Mouse (Mus musculus) megakaryocyte, embryonic 14.5 days (primary cell): Measurements from ENCODE around the gene Cd81.

Experiments used
- FLI1 ChIP-seq: IDR thresholded peaks from 2 replicates; pipeline ENCODE4 v1.6.1; 2012; ENCODE audit warnings: low read length, inconsistent platforms, mixed read lengths
- GATA1 ChIP-seq: IDR thresholded peaks from 3 replicates; pipeline ENCODE4 v1.6.1; 2012; ENCODE audit warnings: mixed read lengths, low read length, inconsistent platforms, borderline replicate concordance

GRCm38 (mm10) chr7:143052626-143053007, at the start of gene Cd81:
- TF ChIP-seq GATA1 (no peak), FLI1 (no peak)
